Mouse (Mus musculus) erythroblast, embryonic 14.5 days (primary cell): ENCODE data around the gene Amdhd2.

Experiments
- GATA1 ChIP-seq: IDR thresholded peaks from 2 replicates; pipeline ENCODE4 v1.6.1; 2012; ENCODE audit warnings: low read length, inconsistent platforms, mixed read lengths
- TAL1 ChIP-seq: IDR thresholded peaks from 3 replicates; pipeline ENCODE4 v1.6.1; 2012; ENCODE audit warnings: low read length, inconsistent platforms, mixed read lengths

GRCm38 (mm10) chr17:24191481-24191880 is 27.9 kb upstream of the Amdhd2 start:
- TF ChIP-seq TAL1 = no peak
- TF ChIP-seq GATA1 = no peak
